Comparison of ENCODE assay signal across 22 mouse cellular contexts in the genomic region with DNA sequence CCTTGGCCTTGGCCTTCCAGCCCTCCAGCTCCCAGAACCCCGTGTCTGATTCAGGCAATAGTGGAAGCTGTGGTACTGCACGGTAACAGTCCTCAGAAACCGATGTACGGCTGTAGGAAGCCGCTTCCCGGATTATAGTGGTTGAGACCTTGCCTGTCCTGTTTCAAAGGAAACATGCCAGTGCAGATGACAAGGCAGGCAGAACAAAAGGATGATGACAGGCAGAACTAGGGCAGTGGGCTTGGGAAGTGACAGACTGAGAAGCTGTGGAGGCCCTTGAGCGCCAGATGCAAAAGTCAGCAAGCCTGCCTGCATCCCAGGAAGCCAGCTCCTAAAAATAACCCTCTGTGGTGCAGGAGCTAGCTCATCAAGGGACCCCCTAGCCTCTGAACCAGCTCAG. TPM values are rescaled to one million over a fixed set of nuclear protein-coding genes. Genes with fewer than 3 reads are reported as not detected.
DNase-seq lines count a peak whose midpoint lies in the region; ATAC-seq lines count a peak whose summit lies in the region.
"Had no signal": no experiment of that assay in that cellular context is flagged by ENCODE, and none has a peak within 500 bp of the region (broad histone marks: within the 10 kb centered on the region; RNA-seq: fewer than 3 reads in every experiment).

No protein-coding gene starts in this region.

- H3K9me3 ChIP-seq in heart, embryonic 15.5 days (replicated peaks): no peaks in the 10 kb centered on the region
- H3K9me3 ChIP-seq in embryonic facial prominence, embryonic 14.5 days (ENCODE audit: control insufficient read depth, low read length): no peaks in the 10 kb centered on the region
- no peaks in the 10 kb centered on the region for H3K9me3 ChIP-seq in limb, embryonic 10.5 days (replicated peaks)
- H3K9me3 ChIP-seq: hindbrain, embryonic 15.5 days; intestine, embryonic 15.5 days; neural tube, embryonic 13.5 days had no signal

- intact Hi-C loops in heart, postnatal 10 days (cut with DNase I): no loop called here

- H3K4me1 ChIP-seq in heart, embryonic 15.5 days (replicated peaks): peaks cover 31% of the 10 kb centered on the region
- peaks cover 8% of the 10 kb centered on the region; the same call in 1 of the 2 replicates for H3K4me1 ChIP-seq in embryonic facial prominence, embryonic 14.5 days (ENCODE audit: control insufficient read depth, insufficient read depth, low read length)
- H3K4me1 ChIP-seq in limb, embryonic 10.5 days: peaks cover 20% of the 10 kb centered on the region
- H3K4me1 ChIP-seq: intestine, embryonic 15.5 days had no signal

- H3K36me3 ChIP-seq in heart, embryonic 15.5 days: no peaks in the 10 kb centered on the region
- no peaks in the 10 kb centered on the region for H3K36me3 ChIP-seq in embryonic facial prominence, embryonic 14.5 days (ENCODE audit: control insufficient read depth, insufficient read depth, low read length)
- no peaks in the 10 kb centered on the region for H3K36me3 ChIP-seq in limb, embryonic 10.5 days
- H3K36me3 ChIP-seq: hindbrain, embryonic 15.5 days; intestine, embryonic 15.5 days; neural tube, embryonic 13.5 days had no signal

- no peak overlapping the region for H3K4me3 ChIP-seq in heart, embryonic 15.5 days
- no peak overlapping the region for H3K4me3 ChIP-seq in embryonic facial prominence, embryonic 14.5 days (ENCODE audit: low read depth, low read length)
- H3K4me3 ChIP-seq in limb, embryonic 10.5 days: no peak overlapping the region
- H3K4me3 ChIP-seq: gastrocnemius, adult 2 months; hindbrain, embryonic 15.5 days; intestine, embryonic 15.5 days; neural tube, embryonic 13.5 days had no signal

- ATAC-seq in heart, embryonic 15.5 days (replicated peaks; ENCODE audit: insufficient number of reproducible peaks, insufficient read depth, low FRiP score, low read depth): 0 out of 2 replicates have a peak, but pooled peaks have one; percentile 14
- no peak for ATAC-seq in embryonic facial prominence, embryonic 14.5 days (ENCODE audit: low read depth)
- ATAC-seq: intestine, embryonic 15.5 days; Patski had no signal

- WGBS in heart, embryonic 15.5 days: 52% methylated on average over 7 of the region's 7 CpGs
- 65% methylated on average over 7 of the region's 7 CpGs for WGBS in embryonic facial prominence, embryonic 14.5 days
- WGBS in limb, embryonic 10.5 days: 85% methylated on average over 7 of the region's 7 CpGs

- peaks cover 10% of the 10 kb centered on the region; the same call in 1 of the 2 replicates for H3K27me3 ChIP-seq in heart, embryonic 15.5 days
- H3K27me3 ChIP-seq in embryonic facial prominence, embryonic 14.5 days (replicated peaks; ENCODE audit: control insufficient read depth, insufficient read depth, low read length): no peaks in the 10 kb centered on the region
- H3K27me3 ChIP-seq in limb, embryonic 10.5 days (ENCODE audit: low read depth, poor library complexity, severe bottlenecking): no peaks in the 10 kb centered on the region
- H3K27me3 ChIP-seq: hindbrain, embryonic 15.5 days; intestine, embryonic 15.5 days; neural tube, embryonic 13.5 days; Patski had no signal

- H3K9ac ChIP-seq in heart, embryonic 15.5 days: no peak overlapping the region
- no peak overlapping the region for H3K9ac ChIP-seq in embryonic facial prominence, embryonic 14.5 days (ENCODE audit: low read depth, low read length)
- H3K9ac ChIP-seq: hindbrain, embryonic 15.5 days; intestine, embryonic 15.5 days; neural tube, embryonic 13.5 days had no signal

- 0 out of 2 replicates have a peak overlapping the region, but pooled peaks have one; percentile 2 for H3K27ac ChIP-seq in heart, embryonic 15.5 days
- no peak overlapping the region for H3K27ac ChIP-seq in embryonic facial prominence, embryonic 14.5 days (replicated peaks; ENCODE audit: low read depth, low read length)
- H3K27ac ChIP-seq in limb, embryonic 10.5 days: peak overlapping the region; percentile 7; the same call in 1 of the 2 replicates
- H3K27ac ChIP-seq: gastrocnemius, adult 2 months; hindbrain, embryonic 15.5 days; intestine, embryonic 15.5 days; neural tube, embryonic 13.5 days had no signal

- DNase-seq in heart, postnatal 10 days: no peak
- DNase-seq in Muller cell, postnatal 12 days (ENCODE audit: inconsistent ontology term): peak; percentile 44
- peak; percentile 47 for DNase-seq in embryonic facial prominence, embryonic 14.5 days (ENCODE audit: low spot score)
- DNase-seq in limb, embryonic 10.5 days (ENCODE audit: low spot score): no peak
- DNase-seq in kidney, postnatal 14 days: no peak
- DNase-seq in ovary, postnatal 14 days (ENCODE audit: low spot score): no peak
- DNase-seq: adrenal gland, postnatal 10 days; cerebellum, adult 11-12 months; cerebellum, postnatal 25 days; embryo, embryonic 11 days; gastrocnemius, adult 2 months; kidney, adult 9 months; lung, adult 18-20 months; lung, postnatal 14 days; right cerebral cortex, postnatal 25 days; thymus, adult 18-20 months had no signal

- H3K4me2 ChIP-seq in heart, embryonic 15.5 days: no peak overlapping the region
- H3K4me2 ChIP-seq in embryonic facial prominence, embryonic 14.5 days (ENCODE audit: low read depth, low read length): no peak overlapping the region
- H3K4me2 ChIP-seq: hindbrain, embryonic 15.5 days; intestine, embryonic 15.5 days; liver, embryonic 11.5 days; neural tube, embryonic 13.5 days had no signal

RNA-seq across cellular contexts. Expression of a gene that starts 30.0 kb away (rescaled TPM):
- 834 and 862 TPM in 2 replicates for polyA plus RNA-seq in heart, embryonic 15.5 days (2015; fragmentation: Nextera tagmentation; extraction: Ambion mirVana)
- 1,000 to 10,000 TPM; 1,715 to 1,777 TPM for total RNA-seq in heart, postnatal 10 days (2021)
- polyA plus RNA-seq in embryonic facial prominence, embryonic 14.5 days (2014; fragmentation: Nextera tagmentation; extraction: Ambion mirVana): 1,887 and 1,994 TPM in 2 replicates
- 1,122 and 1,351 TPM in 2 replicates for polyA plus RNA-seq in limb, embryonic 10.5 days (2016; fragmentation: Nextera tagmentation; extraction: Ambion mirVana)

Comparison
In these comparisons a context has a peak if more than half of its experiments do, and no peak if none do; other contexts are left out.
1. DNase-seq: peak in Muller cell, postnatal 12 days (single experiment) and embryonic facial prominence, embryonic 14.5 days (single experiment); none in heart, postnatal 10 days (0 of 2), limb, embryonic 10.5 days (single experiment), kidney, postnatal 14 days (single experiment) and ovary, postnatal 14 days (single experiment).